Mouse (Mus musculus) heart, embryonic 15.5 days (tissue): ENCODE data around the gene Slc30a5. TPM values are rescaled to one million over a fixed set of nuclear protein-coding genes. Genes with fewer than 3 reads are reported as not detected.

Experiments
- ATAC-seq: fragments of 200-750 bp; cut with Nextera tagmentation; replicated peaks from 2 replicates; pipeline ENCODE4 v1.8.0; 2017; ENCODE audit warnings: low read depth, moderate TSS enrichment; ENCODE audit not compliant: insufficient number of reproducible peaks, insufficient read depth, low FRiP score
- H3K27ac ChIP-seq: fragments of 300-500 bp; sonication (generic); 2 replicates; pipeline ENCODE4 v1.5.1; 2015; ENCODE audit warnings: mild to moderate bottlenecking, inconsistent platforms
- H3K27me3 ChIP-seq: fragments of 300-500 bp; sonication (generic); 2 replicates; pipeline ENCODE4 v1.6.1; 2015; ENCODE audit warnings: inconsistent platforms
- H3K36me3 ChIP-seq: fragments of 300-500 bp; sonication (generic); 2 replicates; pipeline ENCODE4 v1.6.1; 2015; ENCODE audit warnings: mild to moderate bottlenecking, inconsistent platforms
- H3K4me1 ChIP-seq: fragments of 300-500 bp; sonication (generic); replicated peaks from 2 replicates; pipeline ENCODE4 v1.6.1; 2015; ENCODE audit warnings: inconsistent platforms
- H3K4me2 ChIP-seq: fragments of 300-500 bp; sonication (generic); 2 replicates; pipeline ENCODE4 v1.6.1; 2015; ENCODE audit warnings: inconsistent platforms, mild to moderate bottlenecking, moderate library complexity
- H3K4me3 ChIP-seq: fragments of 300-500 bp; sonication (generic); 2 replicates; pipeline ENCODE4 v1.5.1; 2015; ENCODE audit warnings: mild to moderate bottlenecking, inconsistent platforms
- H3K9ac ChIP-seq: fragments of 300-500 bp; sonication (generic); 2 replicates; pipeline ENCODE4 v1.6.1; 2015; ENCODE audit warnings: mild to moderate bottlenecking, inconsistent platforms
- H3K9me3 ChIP-seq: fragments of 300-500 bp; sonication (generic); replicated peaks from 2 replicates; pipeline ENCODE4 v1.6.1; 2016; ENCODE audit warnings: inconsistent platforms
- WGBS: fragments of 180-500 bp; shearing (Covaris S2); methylation state at CpG from one replicate; pipeline ENCODE4 v1.1.7; 2015; ENCODE audit warnings: mixed read lengths; 5-methylcytosine and 5-hydroxymethylcytosine counted together
- polyA plus RNA-seq: library from polyadenylated mRNA; unstranded; fragments of >200 nt; fragmentation: Nextera tagmentation; extraction: Ambion mirVana; gene quantifications from 2 replicates; pipeline ENCODE4 v1.2.1, GENCODE M21; 2015

The Slc30a5 gene
- polyA plus RNA-seq, 1 experiment from 2014 or later = 31.4 TPM

DNA sequence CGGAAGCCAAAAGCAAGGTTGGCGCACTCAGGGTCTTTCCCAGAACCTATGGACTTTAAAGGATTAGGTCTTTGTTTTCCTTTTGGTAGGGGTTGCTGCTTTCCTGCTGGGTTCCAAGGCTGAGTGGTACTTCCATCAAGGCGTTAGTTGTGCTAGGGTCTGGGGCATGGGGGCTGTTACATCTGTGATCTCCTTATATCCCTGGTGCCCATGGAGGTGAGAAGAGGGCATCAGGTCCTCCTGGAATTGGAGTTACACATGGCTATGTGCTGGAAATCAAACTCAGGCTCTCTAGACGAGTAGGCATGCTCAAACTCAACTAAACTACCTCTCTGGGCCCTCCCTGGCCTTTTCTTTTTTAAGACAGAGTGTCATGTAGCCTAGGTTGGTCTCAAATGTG is 79.0 kb downstream of the Slc30a5 start:
- no peak overlapping the region for H3K27ac ChIP-seq
- no peak overlapping the region for H3K4me2 ChIP-seq
- no peaks in the 10 kb centered on the region; the same call in 1 of the 2 replicates for H3K4me1 ChIP-seq
- H3K9ac ChIP-seq = no peak overlapping the region
- 62% methylated on average over 4 of the region's 4 CpGs for WGBS
- H3K4me3 ChIP-seq = no peak overlapping the region
- no peaks in the 10 kb centered on the region for H3K36me3 ChIP-seq
- ATAC-seq = no peak
- no peaks in the 10 kb centered on the region for H3K9me3 ChIP-seq
- no peaks in the 10 kb centered on the region for H3K27me3 ChIP-seq

DNA sequence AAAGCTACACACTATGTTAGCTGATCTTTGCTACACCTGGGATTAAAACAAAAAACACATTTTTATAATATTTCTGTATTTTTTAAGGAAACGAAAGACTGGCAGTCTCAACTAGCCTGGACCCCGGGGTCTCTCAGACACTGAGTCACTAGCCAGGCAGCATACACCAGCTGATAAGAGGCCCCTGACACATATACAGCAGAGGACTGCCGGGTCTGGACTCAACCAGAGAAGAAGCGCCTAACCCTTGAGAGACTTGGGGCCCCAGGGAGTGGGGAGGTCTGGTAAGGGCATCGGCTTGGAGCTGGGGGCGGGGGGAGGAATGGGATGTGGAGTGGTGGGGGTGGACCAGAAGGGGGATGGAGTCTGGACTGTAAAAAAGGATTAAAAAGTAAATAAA is 80.2 kb downstream of the Slc30a5 start:
- Histone ChIP-seq H3K27me3 (no peaks in the 10 kb centered on the region), H3K36me3 (no peaks in the 10 kb centered on the region), H3K9me3 (no peaks in the 10 kb centered on the region), H3K27ac (no peak overlapping the region), H3K4me2 (no peak overlapping the region), H3K9ac (no peak overlapping the region), H3K4me3 (no peak overlapping the region), H3K4me1 (no peaks in the 10 kb centered on the region; the same call in 1 of the 2 replicates)
- 63% methylated on average over 6 of the region's 6 CpGs for WGBS
- ATAC-seq = no peak

Other genes with a start within 250 kb of the Slc30a5 start
- gene Marveld2, start 216.5 kb downstream of the Slc30a5 start, polyA plus RNA-seq = 1.6 and 3.6 TPM in 2 replicates
- 215 and 218 TPM in 2 replicates for gene Ak6, start 182.4 kb downstream of the Slc30a5 start, polyA plus RNA-seq
- gene Rad17, start 182.4 kb downstream of the Slc30a5 start, polyA plus RNA-seq = 18.4 and 21.6 TPM in 2 replicates
- 9.3 and 9.5 TPM in 2 replicates for gene Taf9, start 181.8 kb downstream of the Slc30a5 start, polyA plus RNA-seq
- gene Ccdc125, start 163.7 kb downstream of the Slc30a5 start, polyA plus RNA-seq = 2.6 and 4.1 TPM in 2 replicates
- 61.8 and 65.4 TPM in 2 replicates for gene Cdk7, start 102.5 kb downstream of the Slc30a5 start, polyA plus RNA-seq
- 211 and 283 TPM in 2 replicates for gene Mrps36, start 88.8 kb downstream of the Slc30a5 start, polyA plus RNA-seq
- 14.0 and 15.6 TPM in 2 replicates for gene Cenph, start 57.5 kb downstream of the Slc30a5 start, polyA plus RNA-seq
- gene Ccnb1, start 46.9 kb downstream of the Slc30a5 start, polyA plus RNA-seq = 159 and 183 TPM in 2 replicates